Mouse (Mus musculus) ZHBTc4 (cell line): ENCODE measurements at regions not wholly inside any gene's neighbourhood (a gene's known extent, or its start where the extent isn't known, plus 50 kb on each side); places are given as distances from the start of the nearest gene placed in this dataset.

Experiments used
- DNase-seq: peaks from one replicate; pipeline ENCODE4 v3.0.0-alpha.2; 2011; ENCODE audit warnings: low read depth, low spot score

DNA sequence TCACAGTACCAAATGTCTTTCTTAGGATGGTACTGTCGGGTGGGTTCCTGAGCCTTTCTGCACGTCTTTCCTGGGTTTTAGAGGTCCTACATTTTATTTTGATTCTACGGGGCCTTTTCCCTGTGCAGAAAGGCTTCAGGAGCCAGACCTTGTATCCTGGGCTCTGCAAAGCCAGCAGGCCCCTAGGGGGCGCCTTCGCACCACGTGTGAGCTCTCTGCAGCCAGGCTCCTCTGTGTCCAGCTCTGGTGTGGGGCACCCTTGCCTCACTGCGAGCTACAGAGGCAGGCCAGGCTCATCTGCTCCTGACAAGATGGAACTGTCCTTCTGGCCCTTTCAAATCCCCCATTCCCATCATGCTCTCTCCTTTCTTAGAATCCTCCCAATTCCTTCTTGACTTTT lies 53.3 kb upstream of the Usp3 start:
- peak; percentile 90 for DNase-seq

DNA sequence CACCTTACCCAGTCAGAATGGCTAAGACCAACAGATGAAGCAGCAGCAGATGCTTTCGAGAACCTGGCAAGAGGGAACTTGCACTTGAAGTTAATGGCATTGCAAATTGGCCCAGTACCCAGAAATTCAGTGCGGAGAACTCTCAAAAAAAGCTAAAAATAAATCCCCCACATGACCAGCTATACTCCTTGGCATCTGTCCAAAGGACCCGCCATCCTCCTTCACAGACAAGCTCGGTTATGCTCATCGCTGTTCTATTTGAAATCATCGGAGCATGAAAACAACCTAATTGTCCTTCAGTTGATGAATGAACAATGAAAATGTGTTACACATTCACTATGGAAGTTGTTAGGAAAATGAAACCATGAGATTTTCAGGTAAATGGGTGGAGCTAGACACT lies 58.4 kb upstream of the Usp3 start:
- no peak for DNase-seq

DNA sequence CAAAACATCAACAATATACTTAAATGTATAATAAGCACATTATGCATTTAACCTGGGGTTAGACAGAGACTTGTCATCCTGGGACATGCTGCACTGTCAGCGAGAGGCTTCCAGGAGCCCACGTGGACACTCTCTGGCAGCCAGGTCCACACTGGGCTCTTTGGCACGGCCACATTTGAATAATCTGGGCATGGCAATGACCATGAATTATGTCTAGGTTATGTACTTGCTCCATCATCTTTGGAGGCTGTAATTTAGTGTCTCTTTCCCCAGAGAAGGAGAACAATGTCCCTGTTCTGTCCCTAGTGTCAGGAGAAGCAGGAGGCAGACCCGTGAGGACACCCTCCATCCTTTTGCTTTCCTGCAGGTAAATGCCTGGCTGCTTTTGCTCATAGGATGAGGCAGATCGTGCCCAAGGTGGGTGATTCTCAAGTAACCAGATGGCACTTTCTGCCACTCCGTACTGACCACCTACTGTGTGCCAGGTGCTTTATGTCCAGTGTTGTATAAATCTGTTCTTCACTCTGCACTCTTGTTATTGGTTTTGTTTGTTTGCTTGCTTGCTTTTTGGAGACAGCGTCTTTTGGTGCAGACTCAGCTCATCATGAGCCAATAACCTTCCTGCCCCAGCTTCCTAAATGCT lies 56.2 kb upstream of the Car12 start:
- no peak for DNase-seq

DNA sequence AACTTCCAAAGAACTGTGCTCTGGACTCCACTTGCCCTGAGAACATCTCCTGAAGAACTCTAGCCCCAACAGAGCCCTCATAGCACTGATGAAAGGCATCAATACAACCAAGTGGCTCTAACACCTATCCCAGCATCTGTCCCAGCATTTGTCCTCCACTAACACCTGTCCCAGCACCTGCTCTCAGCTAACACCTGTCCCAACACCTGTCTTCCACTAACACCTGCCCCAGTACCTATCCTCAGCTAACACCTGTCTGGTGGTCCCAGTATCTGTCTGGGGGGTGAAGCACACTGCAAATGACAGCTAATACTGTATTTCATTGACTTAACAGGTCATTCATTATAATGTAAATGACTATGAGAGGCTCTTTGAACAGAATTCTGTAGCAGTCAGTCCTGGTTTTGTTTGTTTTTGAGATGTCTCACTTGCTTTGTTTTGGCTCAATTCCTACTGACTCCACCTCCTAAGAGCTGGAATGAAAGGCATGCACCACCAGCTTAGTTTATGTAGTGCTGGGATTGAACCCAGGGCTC lies 54.7 kb upstream of the Car12 start:
- DNase-seq, result peak; percentile 75

DNA sequence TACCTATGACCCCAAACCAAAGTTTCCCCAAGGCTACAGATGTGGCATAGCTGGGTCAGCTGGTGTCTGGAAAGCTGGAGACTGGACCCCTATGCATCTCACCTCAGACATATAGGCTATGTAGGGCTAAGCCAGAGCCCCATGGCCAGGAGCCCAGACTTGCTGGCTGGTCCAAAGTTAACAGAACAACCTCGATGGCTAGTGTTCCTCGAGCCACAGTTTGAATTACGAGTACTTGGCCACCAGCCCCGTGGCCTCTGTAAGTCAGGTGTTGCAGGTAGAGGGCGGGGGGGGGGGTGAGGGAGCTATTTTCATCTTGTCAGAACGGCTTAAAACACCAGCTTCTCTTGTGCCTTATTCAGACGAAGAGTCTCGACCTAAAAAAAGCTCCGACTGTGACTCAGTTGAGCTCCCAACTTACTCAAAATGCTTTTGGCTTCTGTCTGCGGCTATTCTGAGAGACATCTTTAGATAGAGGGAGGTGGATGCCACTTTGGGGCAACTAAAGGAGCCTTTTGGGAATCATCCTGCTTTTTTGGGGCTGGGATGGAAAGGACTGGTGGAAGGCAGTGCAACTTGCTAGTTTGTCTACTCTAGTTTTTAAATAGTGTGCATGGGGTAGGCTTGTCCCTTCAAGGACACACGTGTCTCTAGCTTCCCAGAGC lies 53.6 kb upstream of the Car12 start:
- DNase-seq, result no peak

DNA sequence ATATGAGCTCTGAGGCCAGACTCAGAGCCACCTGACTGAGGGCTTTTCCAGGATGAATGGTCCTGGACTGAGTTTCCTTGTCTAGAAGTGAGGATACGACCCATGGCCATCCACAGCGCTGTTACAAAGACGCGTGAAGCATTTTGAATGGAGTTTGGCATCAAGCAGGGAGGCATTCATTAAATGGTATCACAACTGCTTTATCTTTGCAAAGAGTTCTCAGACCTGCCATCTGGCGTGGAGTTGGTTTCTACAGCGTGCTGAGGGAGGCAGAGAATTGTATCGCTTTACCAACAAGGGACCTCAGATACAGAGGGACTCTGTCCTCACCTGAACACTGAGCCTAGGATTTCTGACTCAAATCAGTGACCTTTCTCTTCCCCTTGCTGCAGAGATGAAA lies 51.9 kb upstream of the Car12 start:
- DNase-seq, result no peak

DNA sequence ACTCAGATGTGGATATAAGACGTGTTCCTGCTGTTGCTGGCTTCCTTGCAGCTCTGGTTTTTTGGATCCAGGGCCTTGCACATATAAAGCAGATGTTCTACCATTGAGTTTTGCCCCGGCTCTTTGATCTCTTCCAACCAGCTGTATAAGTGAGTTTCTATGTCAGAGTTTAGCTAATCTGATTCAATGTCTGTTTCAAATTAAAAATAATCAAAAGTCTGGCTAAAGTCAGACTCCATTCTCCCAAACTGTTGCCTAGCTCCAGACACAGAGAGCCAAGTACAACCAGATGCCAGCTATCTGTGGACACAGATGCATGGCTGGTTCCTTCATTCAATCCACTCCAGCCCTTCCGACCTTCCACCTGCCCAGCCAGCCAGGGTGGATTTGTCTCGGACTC lies 51.0 kb upstream of the Car12 start:
- no peak for DNase-seq
